Mouse (Mus musculus) testis, adult 2 months (tissue): ENCODE data around the gene Abat. TPM values are rescaled to one million over a fixed set of nuclear protein-coding genes. Genes with fewer than 3 reads are reported as not detected.

Source experiments
- H3K27ac ChIP-seq: fragments of 200-500 bp; 2 replicates; pipeline ENCODE4 v1.5.1; 2012; ENCODE audit warnings: low read depth, low read length; ENCODE audit not compliant: control insufficient read depth, insufficient read depth
- H3K27me3 ChIP-seq: fragments of 200-500 bp; 2 replicates; pipeline ENCODE4 v1.6.1; 2012; ENCODE audit warnings: mild to moderate bottlenecking, low read length, moderate library complexity; ENCODE audit not compliant: control insufficient read depth, insufficient read depth
- H3K36me3 ChIP-seq: fragments of 200-500 bp; 2 replicates; pipeline ENCODE4 v1.6.1; 2012; ENCODE audit warnings: mild to moderate bottlenecking, low read length; ENCODE audit not compliant: control insufficient read depth, insufficient read depth
- H3K4me1 ChIP-seq: fragments of 200-500 bp; 2 replicates; pipeline ENCODE4 v1.6.1; 2012; ENCODE audit warnings: low read length; ENCODE audit not compliant: control insufficient read depth, insufficient read depth
- H3K4me3 ChIP-seq: fragments of 200-500 bp; 2 replicates; pipeline ENCODE4 v1.5.1; 2012; ENCODE audit warnings: low read depth, mild to moderate bottlenecking, low read length, moderate library complexity, mixed read lengths; ENCODE audit not compliant: control insufficient read depth
- CTCF ChIP-seq: fragments of 200-500 bp; IDR thresholded peaks from 2 replicates; pipeline ENCODE4 v1.5.1; 2012; ENCODE audit warnings: low read depth, mild to moderate bottlenecking, inconsistent platforms, low read length, moderate library complexity; ENCODE audit not compliant: control insufficient read depth, insufficient read depth, insufficient replicate concordance
- POLR2A ChIP-seq: fragments of 200-500 bp; IDR thresholded peaks from 2 replicates; pipeline ENCODE4 v1.6.1; 2012; ENCODE audit warnings: low read depth, mild to moderate bottlenecking, inconsistent platforms, low read length, moderate library complexity; ENCODE audit not compliant: control insufficient read depth
- polyA plus RNA-seq: library from polyadenylated mRNA; depleted of rRNA; stranded (reverse); fragments of >200 nt; gene quantifications from 2 replicates; pipeline ENCODE4 v1.2.3, GENCODE M21; 2012

The Abat gene
- polyA plus RNA-seq, 1 experiment: 21.2 TPM

DNA sequence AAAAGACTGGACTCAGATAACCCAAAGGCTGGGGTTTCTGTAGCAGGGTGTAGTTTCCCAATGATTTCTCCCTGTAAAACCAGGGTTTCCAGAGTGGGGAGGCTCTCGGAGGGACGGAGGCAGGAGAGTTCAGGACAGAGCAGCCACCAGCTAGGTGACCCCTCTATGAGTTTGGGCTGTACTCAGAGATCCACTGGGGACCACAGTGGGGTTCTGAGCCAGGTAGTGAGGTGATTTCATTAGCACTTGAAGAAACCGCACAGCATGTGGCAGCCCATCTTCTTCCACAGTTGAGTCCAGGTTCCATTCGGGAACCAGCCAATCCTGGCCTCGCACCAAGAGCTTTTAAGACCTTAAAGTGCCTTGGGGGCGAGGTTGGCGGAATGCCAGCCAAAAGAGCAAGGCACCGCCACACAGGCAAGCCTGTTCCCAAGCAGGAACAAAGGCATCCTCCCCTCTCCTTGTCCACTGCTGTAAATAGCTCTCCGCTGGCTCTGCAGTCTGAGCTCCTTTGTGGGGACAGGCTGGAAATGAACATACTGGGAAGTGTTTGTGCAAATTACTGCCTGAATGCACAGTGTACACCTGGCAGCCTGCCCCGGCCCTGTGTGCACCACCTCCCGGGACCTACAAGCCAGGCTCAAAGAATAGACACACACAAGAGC is 10.4 kb downstream of the Abat start:
- Histone ChIP-seq H3K27ac (peak overlapping the region; percentile 7; the same call in 1 of the 2 replicates), H3K36me3 (no peaks in the 10 kb centered on the region), H3K4me1 (no peaks in the 10 kb centered on the region; the same call in 1 of the 2 replicates), H3K27me3 (no peaks in the 10 kb centered on the region), H3K4me3 (no peak overlapping the region)
- TF ChIP-seq CTCF (no peak), POLR2A (no peak)

DNA sequence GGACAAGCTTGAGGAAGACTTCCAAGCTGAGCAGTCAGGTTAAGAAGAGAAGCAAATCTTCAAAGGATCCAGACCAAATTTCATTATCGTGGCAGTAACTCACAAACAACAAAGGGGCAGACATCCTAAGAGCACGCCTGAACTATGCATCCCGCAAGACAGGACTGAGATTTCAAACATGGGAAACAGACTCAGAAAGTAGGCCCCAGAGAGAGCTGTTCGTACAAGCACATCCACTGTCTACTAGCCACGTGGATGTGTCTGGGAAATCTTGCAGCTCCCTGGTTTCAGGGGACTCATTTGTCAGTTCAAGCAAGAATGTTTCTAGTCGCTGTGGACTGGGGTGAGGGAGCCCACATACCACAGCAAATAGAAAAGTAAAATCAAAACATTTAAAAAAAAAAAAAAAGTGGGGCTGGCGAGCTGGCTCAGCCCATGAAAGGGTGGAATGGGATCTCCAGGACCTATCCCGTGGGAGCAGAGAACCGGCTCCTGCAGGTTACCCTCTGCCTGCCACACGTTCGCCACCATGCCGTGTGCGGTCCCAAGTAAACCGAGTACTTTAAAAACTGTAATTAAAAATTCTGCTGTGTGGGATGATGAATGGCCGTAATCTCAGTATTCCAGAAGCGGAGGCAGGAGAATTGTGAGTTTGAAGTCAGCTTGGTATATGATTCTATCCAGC is 11.1 kb downstream of the Abat start:
- Histone ChIP-seq H3K4me3 (no peak overlapping the region), H3K27ac (peak overlapping the region; percentile 7; the same call in 1 of the 2 replicates), H3K27me3 (no peaks in the 10 kb centered on the region), H3K36me3 (no peaks in the 10 kb centered on the region), H3K4me1 (no peaks in the 10 kb centered on the region; the same call in 1 of the 2 replicates)
- TF ChIP-seq POLR2A: no peak
- TF ChIP-seq CTCF: no peak

DNA sequence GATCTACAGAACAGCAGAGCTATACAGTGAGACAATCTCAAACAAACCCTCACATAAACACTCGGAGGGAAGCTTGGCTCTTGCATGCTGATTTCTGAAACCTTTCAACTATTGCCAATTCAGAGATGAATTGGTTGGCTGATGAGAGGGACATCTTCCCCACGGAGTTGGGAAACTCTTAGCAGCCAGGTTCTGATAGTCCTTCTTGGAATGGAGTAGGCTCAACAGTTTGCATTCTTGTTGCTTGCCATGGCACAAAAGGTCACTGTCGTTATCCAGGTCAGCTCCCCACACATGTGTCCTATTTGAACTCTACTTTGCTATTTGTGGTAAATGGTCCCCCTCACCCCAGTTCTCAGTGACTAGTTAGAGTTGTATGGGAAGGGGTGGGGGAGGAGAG is 12.1 kb downstream of the Abat start:
- Histone ChIP-seq H3K27me3 (no peaks in the 10 kb centered on the region), H3K27ac (no peak overlapping the region), H3K36me3 (no peaks in the 10 kb centered on the region), H3K4me1 (no peaks in the 10 kb centered on the region), H3K4me3 (no peak overlapping the region)
- TF ChIP-seq POLR2A (no peak), CTCF (no peak)

DNA sequence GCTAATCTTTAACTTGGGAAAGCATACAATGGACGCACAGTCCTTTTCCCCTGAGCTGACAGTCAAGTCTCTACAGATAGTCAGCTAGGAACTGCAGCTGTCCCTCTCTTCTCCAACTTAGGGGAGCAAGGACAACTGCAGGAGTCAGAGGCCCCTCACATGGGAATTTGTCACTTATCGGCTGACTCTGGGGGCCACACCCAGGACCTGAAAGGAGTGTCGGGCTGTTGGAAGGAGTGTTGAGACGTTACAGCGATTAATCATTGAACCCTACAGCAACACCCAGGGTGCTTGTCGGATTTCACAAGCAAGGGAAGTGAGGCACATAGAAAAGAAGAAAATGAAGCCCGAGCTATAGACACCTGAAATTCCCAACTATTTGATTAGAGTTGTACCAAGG is 12.6 kb downstream of the Abat start:
- TF ChIP-seq CTCF (no peak), POLR2A (no peak)
- Histone ChIP-seq H3K4me1 (no peaks in the 10 kb centered on the region), H3K27me3 (no peaks in the 10 kb centered on the region), H3K36me3 (no peaks in the 10 kb centered on the region), H3K4me3 (no peak overlapping the region), H3K27ac (no peak overlapping the region)

DNA sequence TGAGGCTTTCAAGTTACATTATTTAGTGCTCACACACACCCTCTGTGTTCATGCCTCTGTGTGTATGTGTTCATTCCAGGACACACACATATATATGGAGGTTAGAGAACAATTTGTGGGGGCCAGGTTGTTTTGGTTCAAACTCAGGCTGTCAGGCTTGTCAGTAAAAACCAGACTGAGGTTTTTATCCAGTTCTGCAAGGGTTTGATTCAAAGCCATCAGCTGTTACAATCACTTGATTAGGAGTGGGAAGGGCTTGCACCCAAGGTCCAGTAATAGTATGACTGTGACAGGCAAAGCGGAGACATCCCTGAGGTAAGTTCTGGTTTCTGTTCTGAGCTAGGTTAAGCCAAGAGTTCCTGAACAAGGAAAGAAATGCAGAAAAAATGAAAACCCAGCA is 16.2 kb downstream of the Abat start:
- no peak overlapping the region for H3K4me3 ChIP-seq
- H3K27ac ChIP-seq: no peak overlapping the region
- no peaks in the 10 kb centered on the region; the same call in 1 of the 2 replicates for H3K4me1 ChIP-seq
- H3K27me3 ChIP-seq: no peaks in the 10 kb centered on the region
- no peaks in the 10 kb centered on the region for H3K36me3 ChIP-seq
- TF ChIP-seq POLR2A (no peak), CTCF (no peak)

DNA sequence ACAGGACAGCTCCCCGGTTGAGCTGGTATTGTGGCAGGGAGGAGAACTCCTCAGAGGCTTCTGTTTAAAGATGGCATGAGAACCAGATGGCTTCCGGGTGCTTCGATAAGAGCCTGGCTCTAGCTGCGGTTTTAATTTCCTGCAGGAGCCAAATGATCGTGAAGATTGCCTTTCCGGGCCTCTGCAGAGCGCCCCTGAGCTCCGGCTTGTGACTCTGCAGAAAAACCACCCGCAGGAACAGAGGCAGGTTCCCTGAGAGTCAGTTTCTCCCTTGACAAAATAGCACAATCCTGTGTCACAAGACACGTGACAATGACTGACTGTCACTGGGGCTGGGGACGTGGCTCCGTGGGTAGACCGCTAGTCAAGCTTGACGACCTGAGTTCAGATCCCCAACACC is 16.8 kb downstream of the Abat start:
- H3K36me3 ChIP-seq: no peaks in the 10 kb centered on the region
- TF ChIP-seq CTCF (no peak), POLR2A (no peak)
- H3K27ac ChIP-seq: no peak overlapping the region
- H3K4me1 ChIP-seq: no peaks in the 10 kb centered on the region; the same call in 1 of the 2 replicates
- H3K27me3 ChIP-seq: no peaks in the 10 kb centered on the region
- H3K4me3 ChIP-seq: no peak overlapping the region

DNA sequence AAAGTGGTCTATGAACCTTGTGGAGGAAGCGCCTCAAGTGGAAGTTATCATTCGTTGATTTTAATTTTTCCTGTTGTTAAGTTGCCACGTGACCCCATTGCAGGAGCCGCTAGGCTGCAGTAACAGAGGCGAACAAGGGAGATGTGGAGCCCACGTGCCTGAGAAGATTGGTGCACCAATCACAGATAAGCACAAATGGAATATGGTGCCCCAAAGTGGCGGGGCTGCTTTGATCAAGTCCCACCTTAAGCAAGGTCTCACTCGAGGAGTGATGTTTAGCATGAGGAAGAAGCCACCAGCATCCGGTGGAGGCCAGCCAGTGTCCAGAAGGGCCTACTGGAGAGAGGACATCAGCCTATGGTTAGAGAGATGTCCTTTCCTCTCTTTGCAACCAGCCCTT is 19.2 kb downstream of the Abat start:
- Histone ChIP-seq H3K4me1 (no peaks in the 10 kb centered on the region; the same call in 1 of the 2 replicates), H3K36me3 (no peaks in the 10 kb centered on the region), H3K27ac (no peak overlapping the region), H3K4me3 (no peak overlapping the region; the same call in 1 of the 2 replicates), H3K27me3 (no peaks in the 10 kb centered on the region)
- TF ChIP-seq POLR2A (no peak), CTCF (no peak)
